Mouse (Mus musculus): ENCODE measurements at regions not wholly inside any gene's neighbourhood (a gene's known extent, or its start where the extent isn't known, plus 50 kb on each side); places are given as distances from the start of the nearest gene placed in this dataset.
"Not testable (repeated sequence)": the region's sequence is repeated elsewhere in the genome, so short reads cannot be mapped to it uniquely, and the experiment has no call there.

DNA sequence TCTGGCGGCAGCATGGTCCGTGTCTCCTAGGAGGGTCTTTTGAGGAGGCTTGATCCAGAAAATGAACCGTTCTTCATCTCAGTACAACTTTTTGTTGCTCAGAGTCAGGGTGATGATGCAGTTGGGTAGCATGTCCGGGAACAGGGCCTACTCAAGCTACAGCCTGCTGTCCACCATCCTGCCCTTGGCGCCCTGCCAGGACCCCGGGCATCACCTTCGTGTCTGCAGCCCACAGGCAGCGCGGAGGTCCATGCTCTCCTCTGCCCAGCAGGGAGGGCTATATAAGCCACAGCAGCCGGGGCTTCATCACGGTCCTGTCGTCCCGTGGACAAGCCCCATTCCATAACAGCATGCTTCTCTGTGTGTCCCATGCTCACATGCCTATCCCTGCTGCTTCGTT, 107.1 kb upstream of the Klf3 start:
- DNase-seq (ENCODE audit: low read depth) = no peak

DNA sequence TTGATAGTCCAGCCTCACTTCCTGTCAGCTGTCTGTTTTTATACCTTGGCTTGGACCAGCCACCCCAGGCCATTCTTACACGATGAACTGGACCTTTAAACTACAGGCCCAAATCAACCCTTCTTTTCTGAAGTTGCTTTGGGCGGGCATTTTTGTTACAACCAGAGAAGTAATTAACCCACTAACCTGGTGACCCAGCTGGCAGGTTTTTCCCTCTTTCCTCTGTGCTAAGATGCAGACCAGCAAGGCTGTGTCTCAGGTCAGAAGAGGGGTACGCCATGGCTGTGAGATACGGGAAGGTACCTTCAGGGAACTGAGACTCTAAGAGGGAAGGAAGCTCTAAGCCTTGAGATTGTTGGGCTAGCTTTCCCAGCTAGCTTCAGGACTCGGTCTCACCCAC, 105.7 kb upstream of the Klf3 start:
- no peak for DNase-seq (ENCODE audit: low read depth)

DNA sequence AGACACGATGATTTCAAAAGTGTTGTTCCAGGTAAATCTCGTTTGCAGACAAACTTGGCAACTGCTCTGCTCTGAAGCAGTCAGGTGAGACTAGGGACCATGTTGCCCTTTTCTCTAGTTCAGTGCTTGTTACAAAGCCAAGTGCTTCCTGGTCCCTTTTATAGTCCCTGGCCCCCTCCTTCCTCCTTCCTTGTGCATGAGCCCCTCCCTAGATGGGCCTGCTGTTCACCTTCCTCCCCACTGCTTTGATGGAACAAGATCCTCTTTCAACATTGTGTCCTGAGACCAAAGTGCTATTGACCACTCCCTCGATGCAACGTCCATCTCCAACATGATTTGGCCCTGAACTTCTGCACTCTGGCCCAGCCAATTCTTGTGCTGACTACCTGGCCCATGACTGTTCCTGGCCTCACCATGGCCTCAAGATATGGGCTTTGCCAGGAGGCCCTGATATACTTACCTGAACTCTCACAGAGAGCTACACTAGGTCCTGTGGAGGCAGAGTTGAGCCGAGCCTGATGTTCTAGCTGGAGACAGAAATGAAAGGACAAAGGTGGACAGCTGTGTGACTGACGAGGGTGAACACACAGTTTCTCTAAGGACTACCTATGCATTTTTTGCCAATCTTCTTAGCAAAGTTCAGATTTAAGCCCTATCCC, 104.6 kb upstream of the Klf3 start:
- no peak for DNase-seq (ENCODE audit: low read depth)

DNA sequence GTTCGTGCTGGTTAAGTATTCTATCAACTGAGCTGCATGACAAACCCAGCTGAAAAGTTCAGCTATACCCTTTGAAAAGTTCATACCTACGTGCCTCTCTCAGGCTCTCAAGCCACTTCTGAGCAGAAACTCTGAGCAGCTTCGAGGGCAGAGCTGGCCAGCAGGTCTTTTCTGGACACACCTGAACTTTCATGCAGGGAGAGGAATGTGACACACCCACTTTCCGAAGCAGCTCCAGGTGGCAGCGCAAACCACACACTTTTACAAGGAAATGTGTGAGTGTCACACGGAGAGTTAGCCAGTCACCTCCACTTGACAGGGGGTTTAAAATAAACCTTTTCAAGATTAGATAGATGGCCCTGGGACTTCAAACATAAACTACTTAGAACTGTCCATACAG, 103.2 kb upstream of the Klf3 start:
- no peak for DNase-seq (ENCODE audit: low read depth)

DNA sequence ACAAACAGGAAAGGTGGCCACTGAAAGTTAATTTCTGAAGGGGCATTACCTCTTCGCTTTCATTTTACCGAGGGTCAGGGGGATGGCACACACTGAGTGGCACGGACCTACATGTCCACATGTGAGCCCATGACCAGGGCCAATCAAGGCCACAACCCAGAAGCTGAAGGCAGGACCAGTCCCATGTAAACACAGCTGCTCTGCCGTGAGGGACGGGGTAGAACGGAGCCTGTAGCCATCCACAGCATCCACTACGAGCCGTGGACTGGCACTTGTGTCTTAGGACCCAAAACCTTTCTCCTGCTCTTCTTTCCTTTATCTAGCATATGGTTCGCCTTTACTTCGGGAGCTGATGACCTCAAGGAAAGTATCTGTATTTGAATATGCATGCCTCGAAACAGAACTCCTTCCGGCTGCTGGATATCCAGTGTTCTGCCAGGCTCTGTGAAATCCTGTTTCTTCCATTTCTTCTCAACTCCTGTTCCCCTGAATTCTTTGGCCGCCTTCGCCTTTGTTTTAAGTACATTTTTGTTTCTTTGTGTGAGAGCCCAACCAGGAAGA, 101.9 kb upstream of the Klf3 start:
- no peak for DNase-seq (ENCODE audit: low read depth)

DNA sequence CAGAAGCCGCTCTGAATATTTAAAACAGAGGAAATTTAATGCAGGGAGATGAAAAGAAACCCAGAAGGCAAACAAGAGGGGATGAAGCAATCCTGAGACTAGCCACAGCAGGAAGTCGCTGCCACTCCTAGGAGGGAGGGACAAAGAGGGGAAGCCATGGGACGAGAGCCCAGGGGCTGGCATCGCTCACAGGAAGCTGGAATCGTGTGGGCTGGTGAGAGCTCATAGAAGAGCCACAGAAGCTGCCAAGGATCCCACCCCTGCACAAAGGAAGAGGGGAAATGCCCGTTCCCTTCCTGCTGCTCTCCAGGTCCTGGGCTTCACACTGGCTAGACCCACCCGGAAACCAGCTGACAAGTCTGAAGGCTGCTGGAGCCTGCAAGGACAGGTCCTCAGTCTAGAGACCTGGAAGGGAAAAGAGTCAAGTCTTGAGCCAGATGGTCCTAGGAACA, 101.4 kb upstream of the Klf3 start:
- DNase-seq (ENCODE audit: low read depth) = peak; percentile 70

DNA sequence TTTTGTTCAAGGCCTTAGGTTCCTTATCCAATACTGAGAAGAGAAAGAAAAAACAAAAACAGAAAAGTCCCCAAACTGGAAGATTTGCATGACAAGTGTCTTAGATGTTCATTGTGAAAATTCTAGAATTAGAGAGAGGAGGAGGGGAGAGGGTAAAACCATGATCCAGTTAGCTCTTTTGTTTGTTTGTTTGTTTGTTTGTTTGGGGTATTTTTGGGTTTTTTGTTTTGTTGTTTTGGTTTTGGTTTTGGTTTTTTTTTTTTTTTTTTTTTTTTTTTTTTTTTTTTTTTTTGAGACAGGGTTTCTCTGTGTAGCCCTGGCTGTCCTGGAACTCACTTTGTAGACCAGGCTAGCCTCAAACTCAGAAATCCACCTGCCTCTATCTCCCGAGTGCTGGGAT, 100.8 kb upstream of the Klf3 start:
- not testable (repeated sequence) for DNase-seq (ENCODE audit: low read depth)

DNA sequence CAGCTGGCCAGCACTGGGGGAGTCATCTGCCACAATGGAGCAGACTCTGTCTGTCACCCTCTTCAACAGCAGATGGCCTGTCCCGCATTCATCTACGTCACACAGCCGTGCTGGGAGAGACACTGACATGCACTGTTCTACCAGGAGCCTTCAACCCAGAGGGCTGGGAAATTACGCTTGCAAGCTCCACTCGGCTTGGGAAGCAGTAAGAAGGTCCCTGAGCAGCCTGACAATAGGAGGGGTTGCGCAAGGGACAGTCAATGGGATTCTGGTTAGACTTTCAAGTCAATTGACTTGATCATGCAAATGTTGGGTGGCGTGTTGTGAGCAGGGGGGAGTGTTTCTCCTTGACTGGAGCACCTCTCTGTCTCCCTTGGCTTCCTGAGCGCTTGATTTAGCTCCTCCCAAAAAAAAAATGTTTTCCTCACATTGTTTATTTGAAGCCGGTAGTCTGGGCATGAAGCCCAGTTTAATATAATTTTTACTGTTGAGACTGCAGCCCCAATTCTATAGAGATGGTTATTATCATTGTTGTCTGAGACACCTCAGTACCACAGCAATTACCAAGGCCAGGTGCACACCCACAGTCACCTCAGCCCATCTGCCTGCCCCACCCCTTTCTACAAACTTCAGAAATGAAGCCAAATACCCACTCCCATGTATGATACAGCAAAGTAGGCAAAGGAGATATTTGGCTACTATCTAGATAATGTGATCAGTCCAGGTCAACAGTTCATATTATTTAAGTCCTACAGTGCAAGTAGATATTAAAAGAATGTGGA, 99.9 kb upstream of the Klf3 start:
- DNase-seq (ENCODE audit: low read depth) = no peak

DNA sequence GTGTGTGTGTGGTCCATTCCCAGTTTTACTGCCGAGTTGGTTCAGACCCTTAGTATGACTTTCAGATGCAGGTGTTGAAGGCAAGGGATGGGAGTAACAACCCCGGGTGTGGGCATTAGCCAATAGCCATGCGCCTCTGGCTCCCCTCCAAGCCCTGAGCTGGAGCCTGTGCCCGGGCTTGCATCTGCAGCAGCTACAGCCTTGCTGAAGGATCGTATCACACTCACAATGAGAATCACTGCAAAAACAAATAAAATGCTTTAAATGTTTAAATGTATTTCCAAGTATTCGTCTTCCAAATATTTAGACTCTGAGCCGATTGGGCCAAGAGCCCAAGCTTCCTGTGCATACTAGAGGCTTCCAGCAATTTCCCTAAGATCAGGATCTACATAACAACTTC, 99.0 kb upstream of the Klf3 start:
- peak; percentile 77 for DNase-seq (ENCODE audit: low read depth)

DNA sequence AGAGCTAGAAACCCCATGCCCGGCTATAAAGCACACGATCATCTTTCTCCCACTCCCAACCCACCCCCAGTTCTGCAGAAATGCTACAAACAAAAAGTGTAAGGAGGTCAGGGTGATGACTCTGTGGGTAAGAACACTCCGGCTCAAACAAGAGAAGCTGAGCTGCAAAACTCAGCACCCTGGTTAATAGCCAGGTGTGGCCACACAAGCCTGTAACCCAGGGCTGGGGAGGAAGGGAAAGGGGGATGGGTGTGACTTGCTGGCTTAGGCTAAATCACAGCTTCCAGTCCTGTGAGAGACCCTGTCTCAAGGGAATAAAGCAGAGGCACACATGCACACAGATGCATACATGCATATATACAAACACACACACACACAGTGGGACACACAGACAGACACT, 96.6 kb upstream of the Klf3 start:
- no peak for DNase-seq (ENCODE audit: low read depth)

DNA sequence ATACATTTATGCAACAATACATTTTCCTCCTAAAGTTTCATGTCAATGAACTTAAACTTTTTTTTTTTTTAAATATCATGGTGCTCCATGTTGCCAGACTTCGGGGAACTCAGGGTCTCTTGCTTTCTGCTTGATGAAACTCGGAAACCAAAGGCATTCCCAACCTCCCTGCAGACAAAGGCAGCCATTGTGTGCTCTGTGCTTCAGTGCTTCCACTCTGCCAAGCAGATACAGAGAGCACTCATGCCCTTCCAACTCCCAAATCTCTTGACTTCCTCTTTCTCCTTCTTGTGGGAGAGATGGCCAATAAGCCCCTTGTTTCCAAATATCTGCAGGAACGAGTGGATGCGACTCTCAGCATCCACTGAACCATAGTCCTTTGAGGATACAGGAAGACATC, 94.0 kb upstream of the Klf3 start:
- DNase-seq (ENCODE audit: low read depth) = no peak

DNA sequence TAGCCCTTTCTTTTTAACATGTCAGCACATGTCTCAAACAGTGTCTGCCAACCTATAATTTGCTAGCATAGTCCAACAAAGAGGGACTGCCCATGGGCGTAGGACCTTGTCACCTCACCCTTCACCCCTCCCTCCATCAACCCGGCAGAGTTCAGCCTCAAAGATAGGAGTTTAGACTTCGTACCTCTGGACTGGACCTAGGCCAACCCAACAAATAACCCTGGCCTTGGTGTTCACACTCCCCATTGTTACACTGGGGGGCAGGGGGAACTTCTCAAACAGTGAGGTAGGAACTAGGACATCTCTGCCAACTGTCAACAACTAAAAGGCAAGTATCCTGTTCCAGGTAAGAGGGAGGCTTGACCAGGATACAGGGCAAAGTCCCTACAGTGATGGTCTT, 93.0 kb upstream of the Klf3 start:
- DNase-seq (ENCODE audit: low read depth) = no peak

DNA sequence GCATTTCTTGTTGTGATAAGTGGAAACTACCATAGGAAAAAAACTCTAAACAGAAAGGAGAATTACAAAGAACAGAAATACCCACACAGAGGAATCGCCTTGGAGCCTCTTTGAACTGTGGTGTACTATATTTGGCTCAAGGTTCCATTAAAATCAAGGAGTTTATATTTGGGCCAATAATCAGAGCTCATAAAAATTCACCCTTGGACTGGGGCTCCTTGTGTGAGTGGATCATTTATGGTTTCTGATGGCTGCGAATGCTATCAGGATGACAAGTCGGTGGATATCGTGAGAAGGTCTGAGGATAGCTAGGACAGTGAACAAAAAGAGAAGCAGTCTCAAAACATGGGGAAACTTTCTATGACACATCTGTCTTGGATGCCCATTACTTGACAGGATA, 92.2 kb upstream of the Klf3 start:
- no peak for DNase-seq (ENCODE audit: low read depth)

DNA sequence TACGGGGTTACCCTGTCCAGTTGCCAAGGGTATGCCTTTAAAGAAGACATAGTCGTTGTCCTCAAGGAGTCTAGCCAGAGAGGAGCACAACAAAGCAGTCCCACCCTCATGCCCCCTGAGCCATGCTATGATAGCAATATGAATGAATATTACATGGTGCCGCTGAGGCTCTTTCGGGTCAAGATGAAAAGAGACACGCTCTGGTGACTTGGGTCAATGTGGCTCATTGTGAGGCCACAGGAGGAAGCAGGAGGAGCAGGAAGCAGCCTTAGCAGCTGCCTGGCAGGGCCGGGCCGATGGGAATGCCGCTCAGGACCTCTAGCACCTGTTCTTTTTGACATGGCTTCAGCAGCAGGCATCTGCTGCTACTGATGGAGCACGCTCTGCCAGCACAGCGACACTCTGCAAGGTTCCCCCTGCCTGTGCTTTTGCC, 89.0 kb upstream of the Klf3 start:
- no peak for DNase-seq (ENCODE audit: low read depth)

DNA sequence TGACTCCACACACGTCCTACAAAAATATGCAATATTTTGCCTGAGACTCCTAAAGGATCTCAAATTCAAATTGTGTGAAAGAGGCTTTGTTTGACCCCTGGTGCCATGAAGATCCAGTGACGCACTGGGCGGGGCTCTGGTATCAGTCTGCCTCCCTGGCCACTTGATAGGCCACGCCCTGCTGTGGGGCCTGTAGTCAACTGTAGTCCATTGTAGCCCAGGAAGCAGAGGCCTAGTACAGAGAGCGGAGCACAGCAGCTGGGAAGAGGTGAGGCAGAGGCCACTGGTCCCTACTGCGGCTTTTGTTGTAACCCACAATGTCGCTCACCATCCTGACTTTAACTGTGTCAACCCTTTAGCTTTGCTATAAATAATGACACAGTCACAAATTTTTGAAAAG, 88.5 kb upstream of the Klf3 start:
- no peak for DNase-seq (ENCODE audit: low read depth)

DNA sequence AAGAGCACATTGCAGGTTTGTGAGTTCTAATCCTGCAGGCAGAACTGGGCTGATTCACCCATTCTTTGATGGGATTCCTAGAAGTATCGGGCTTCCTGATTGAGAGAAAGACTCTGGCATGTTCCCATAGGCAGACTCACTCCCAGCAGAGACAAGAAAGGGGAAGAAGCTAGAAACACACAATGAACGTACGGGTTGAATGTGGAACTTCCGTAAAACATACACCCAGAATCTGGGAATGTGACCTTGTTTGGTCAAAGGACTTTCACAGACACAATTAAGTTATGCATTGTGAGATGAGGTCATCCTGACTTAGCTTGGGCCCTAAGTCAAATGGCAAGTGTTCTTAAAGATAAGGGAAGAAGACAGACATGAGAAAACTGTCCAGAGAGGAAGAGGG, 86.6 kb upstream of the Klf3 start:
- DNase-seq (ENCODE audit: low read depth) = no peak

DNA sequence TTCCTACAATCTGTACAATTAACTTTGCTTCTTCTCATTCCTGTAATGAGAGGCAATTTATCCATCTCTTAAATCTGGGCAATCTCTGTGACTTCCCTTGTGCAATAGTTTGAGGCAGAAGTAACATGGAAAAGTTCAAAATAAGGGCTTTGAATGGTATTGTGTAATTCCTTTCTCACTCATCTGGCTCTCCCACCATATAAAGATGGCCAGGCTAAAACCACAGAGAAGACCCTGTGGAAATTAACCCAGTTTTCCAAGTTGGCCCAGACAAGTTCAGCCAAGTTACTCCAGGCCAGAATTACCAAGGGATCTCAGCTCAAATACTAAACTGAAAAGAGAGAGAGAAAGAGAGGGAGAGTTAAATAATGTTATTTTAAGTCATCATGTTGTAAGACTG, 81.0 kb upstream of the Klf3 start:
- no peak for DNase-seq (ENCODE audit: low read depth)

DNA sequence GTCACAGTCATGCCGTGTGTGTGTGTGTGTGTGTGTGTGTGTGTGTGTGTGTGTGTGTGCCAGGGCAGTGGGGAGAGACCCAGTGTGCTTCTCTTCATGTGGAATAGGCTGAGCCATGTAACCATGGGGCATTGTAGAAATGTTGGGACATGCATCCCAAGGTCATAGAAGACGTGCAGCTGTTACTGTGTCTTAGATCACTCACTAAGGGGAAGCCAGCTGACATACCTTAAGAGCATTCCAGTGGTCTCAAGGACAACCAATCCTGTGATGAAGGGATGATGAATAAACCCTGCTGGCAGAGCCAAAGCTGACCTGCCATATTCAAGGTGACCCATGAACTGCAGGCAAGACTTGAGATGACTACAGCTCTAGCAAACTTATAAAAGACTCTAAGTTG, 75.3 kb upstream of the Klf3 start:
- DNase-seq (ENCODE audit: low read depth) = no peak

DNA sequence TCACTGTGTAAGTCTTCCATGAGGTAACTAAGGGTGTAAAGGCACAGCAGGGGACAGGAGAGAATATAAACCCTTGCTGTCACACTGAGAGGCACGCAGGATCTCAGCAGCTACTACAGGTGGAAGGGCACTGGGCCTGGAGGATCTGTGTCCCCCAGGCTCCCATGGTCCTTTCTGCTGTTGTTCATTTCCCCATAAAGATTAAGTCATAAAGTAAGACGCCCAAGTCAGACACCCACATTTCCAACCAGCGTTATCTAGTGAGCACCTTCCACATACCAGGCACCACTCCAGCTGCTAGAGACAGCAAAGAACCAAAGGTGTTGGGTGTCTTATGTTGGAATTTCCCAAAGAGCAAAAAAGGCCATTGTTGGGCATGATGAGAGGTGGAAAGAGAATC, 70.8 kb upstream of the Klf3 start:
- DNase-seq (ENCODE audit: low read depth) = no peak

DNA sequence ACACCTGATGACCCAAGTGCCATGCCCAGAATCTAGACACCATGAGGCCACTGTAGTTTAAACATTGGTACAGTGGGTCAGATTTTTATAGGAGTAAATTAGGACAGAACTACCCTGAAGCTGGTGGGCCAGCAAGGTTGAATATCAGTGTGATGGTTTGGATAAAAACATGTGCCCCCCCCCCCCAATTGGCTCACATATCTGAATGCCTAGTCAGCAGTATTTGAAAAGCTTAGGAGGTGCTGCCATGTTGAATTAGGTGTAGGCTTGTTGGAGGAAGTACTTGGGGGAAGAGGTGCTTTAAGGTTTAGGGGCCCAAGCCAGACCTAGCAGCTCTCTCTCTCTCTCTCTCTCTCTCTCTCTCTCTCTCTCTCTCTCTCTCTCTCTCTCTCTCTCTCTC, 66.2 kb upstream of the Klf3 start:
- no peak for DNase-seq (ENCODE audit: low read depth)

DNA sequence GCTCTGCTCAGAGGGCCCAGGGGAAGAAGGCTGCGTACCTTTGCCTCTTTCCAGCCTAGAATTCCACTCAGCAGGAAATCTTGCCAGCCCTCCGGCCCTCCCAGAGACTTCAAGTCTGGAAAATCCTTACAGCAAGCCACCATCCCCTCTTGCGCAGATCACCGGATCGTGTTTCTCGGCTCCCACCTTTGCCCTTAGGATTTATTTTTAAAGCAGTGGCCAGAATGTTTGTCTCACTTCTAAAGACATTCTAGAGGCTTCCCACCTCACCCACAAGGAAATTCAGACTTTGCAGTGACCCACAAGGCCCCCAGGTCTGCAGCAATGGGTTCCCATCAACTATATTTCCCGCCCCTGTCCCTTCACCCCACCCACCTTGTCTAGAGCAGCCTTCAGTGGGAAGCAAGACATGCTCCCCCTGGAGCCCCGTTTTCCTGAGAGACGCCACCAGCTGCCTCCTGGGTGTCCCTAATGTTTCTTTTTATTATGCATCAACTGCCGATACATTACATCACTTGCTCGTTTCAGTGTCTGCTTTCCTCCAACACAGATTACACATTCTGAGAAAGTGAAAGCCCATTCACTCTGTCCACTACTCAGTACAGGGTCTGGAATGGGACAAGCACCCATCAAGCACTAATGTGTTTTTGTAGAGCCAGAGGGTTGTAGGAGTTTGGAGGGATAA, 65.0 kb upstream of the Klf3 start:
- peak; percentile 7 for DNase-seq (ENCODE audit: low read depth)

DNA sequence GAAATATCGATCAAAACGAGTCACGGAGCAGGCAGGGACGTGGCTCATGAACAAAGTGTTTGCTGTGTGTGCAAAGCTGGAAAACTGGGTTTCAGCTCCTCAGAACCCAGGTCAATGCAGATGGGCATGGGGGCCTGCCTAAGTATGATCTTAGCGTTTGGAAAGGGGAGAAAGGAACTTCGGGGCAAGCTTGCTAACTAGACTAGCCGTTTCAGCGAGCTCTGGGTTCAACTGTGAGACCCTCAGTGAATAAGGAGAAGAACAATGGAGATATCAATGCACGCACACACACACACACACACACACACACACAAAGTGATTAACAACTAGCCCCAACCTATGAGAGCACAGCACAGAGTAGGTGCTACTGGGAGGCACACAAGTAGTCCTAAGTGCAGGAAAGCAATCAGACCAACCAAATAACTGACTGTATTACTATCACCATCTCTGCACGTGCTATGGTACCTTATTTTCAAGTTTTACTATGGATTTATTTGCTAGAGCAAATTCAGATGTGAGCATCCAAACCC, 64.3 kb upstream of the Klf3 start:
- DNase-seq (ENCODE audit: low read depth) = no peak
